Mouse (Mus musculus): Measurements from ENCODE around the gene Tmem167b.

Tmem167b gene

GRCm38 (mm10) chr3:108537303-108537702 lies 25.0 kb downstream of the Tmem167b start:
- in situ Hi-C loops (cut with MboI, MseI), result no loop called here

GRCm38 (mm10) chr3:108536517-108537260 lies 25.6 kb downstream of the Tmem167b start, which contains the start of gene 5330417C22Rik:
TSS of gene 5330417C22Rik (minus strand) at chr3:108536536.
- in situ Hi-C loops (cut with MboI, MseI), result no loop called here

GRCm38 (mm10) chr3:108535896-108536516 lies 26.3 kb downstream of the Tmem167b start:
- in situ Hi-C loops (cut with MboI, MseI), result no loop called here

GRCm38 (mm10) chr3:108533951-108534350 lies 28.3 kb downstream of the Tmem167b start, which contains the start of gene 1700013F07Rik:
TSS of gene 1700013F07Rik (plus strand) at chr3:108534150.
- in situ Hi-C loops (cut with MboI, MseI), result no loop called here

- in situ Hi-C loops (cut with MboI, MseI), result no loop called here
These were observed 29.0 kb downstream of the Tmem167b start for GRCm38 (mm10) chr3:108533114-108533885.

- in situ Hi-C loops (cut with MboI, MseI), result no loop called here
These were observed 33.8 kb downstream of the Tmem167b start for GRCm38 (mm10) chr3:108528489-108528888.

GRCm38 (mm10) chr3:108523415-108523814 lies 38.9 kb downstream of the Tmem167b start:
- in situ Hi-C loops (cut with MboI, MseI), result no loop called here

- in situ Hi-C loops (cut with MboI, MseI), result no loop called here
These were observed 44.0 kb downstream of the Tmem167b start for GRCm38 (mm10) chr3:108518276-108518675.

- in situ Hi-C loops (cut with MboI, MseI), result no loop called here
These were observed 48.8 kb downstream of the Tmem167b start for GRCm38 (mm10) chr3:108513465-108513864.

- in situ Hi-C loops (cut with MboI, MseI), result no loop called here
These were observed 51.4 kb downstream of the Tmem167b start for GRCm38 (mm10) chr3:108510716-108511483.

GRCm38 (mm10) chr3:108510156-108510555 lies 52.1 kb downstream of the Tmem167b start:
- in situ Hi-C loops (cut with MboI, MseI), result no loop called here

GRCm38 (mm10) chr3:108508745-108509474 lies 53.4 kb downstream of the Tmem167b start:
- in situ Hi-C loops (cut with MboI, MseI), result no loop called here
